Mouse (Mus musculus) testis, adult 2 months (tissue): ENCODE measurements around the gene Cst7.
"Not testable (repeated sequence)": the region's sequence is repeated elsewhere in the genome, so short reads cannot be mapped to it uniquely, and the experiment has no call there.

Source experiments
- CTCF ChIP-seq: fragments of 200-500 bp; IDR thresholded peaks from 2 replicates; pipeline ENCODE4 v1.5.1; 2012; ENCODE audit warnings: low read depth, mild to moderate bottlenecking, inconsistent platforms, low read length, moderate library complexity; ENCODE audit not compliant: control insufficient read depth, insufficient read depth, insufficient replicate concordance
- POLR2A ChIP-seq: fragments of 200-500 bp; IDR thresholded peaks from 2 replicates; pipeline ENCODE4 v1.6.1; 2012; ENCODE audit warnings: low read depth, mild to moderate bottlenecking, inconsistent platforms, low read length, moderate library complexity; ENCODE audit not compliant: control insufficient read depth

DNA sequence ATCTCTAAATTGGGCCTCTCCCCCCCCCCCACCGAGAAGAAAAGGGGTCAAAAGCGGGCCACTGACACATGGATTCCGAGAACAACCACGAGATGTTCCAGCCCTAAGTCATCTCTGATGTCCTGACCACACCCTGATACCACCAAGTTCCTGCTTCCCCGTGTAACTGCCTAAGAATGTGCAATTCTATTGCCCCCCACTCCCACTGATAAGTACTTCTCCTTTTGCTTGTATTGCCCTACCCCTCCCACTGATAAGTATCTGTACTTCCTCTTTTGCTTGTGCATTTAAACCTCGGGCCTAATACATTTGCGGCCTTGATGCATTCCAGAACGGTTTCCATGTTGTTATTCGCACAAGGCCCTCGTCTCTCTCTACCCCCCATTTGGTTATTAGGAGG is 20.6 kb upstream of the Cst7 start:
- not testable (repeated sequence) for TF ChIP-seq CTCF, POLR2A
